Mouse (Mus musculus): ENCODE measurements around the gene Epha8.

Epha8 gene

GRCm38 (mm10) chr4:136956751-136957446 lies at the start of gene Epha8:
Gene Epha8 (minus strand): TSS chr4:136956816.
- no peak for DNase-seq (ENCODE audit: extremely low read depth, insufficient read length, low spot score)

GRCm38 (mm10) chr4:137001825-137002224 lies 45.2 kb upstream of the Epha8 start:
- no peak for DNase-seq (ENCODE audit: extremely low read depth, insufficient read length, low spot score)

GRCm38 (mm10) chr4:137001020-137001419 lies 44.4 kb upstream of the Epha8 start:
- DNase-seq (ENCODE audit: extremely low read depth, insufficient read length, low spot score), result no peak

GRCm38 (mm10) chr4:136998371-136998770 lies 41.8 kb upstream of the Epha8 start:
- DNase-seq (ENCODE audit: extremely low read depth, insufficient read length, low spot score), result no peak

GRCm38 (mm10) chr4:136997723-136998345 lies 41.2 kb upstream of the Epha8 start:
- DNase-seq (ENCODE audit: extremely low read depth, insufficient read length, low spot score), result no peak

GRCm38 (mm10) chr4:136996933-136997332 lies 40.3 kb upstream of the Epha8 start:
- DNase-seq (ENCODE audit: extremely low read depth, insufficient read length, low spot score), result no peak

GRCm38 (mm10) chr4:136995361-136995760 lies 38.7 kb upstream of the Epha8 start:
- no peak for DNase-seq (ENCODE audit: extremely low read depth, insufficient read length, low spot score)

GRCm38 (mm10) chr4:136981993-136982695 lies 25.5 kb upstream of the Epha8 start:
- DNase-seq (ENCODE audit: extremely low read depth, insufficient read length, low spot score), result no peak

- no peak for DNase-seq (ENCODE audit: extremely low read depth, insufficient read length, low spot score)
Observed at GRCm38 (mm10) chr4:136981347-136981746, 24.7 kb upstream of the Epha8 start.

- no peak for DNase-seq (ENCODE audit: extremely low read depth, insufficient read length, low spot score)
Observed at GRCm38 (mm10) chr4:136980921-136981320, 24.3 kb upstream of the Epha8 start.

GRCm38 (mm10) chr4:136977244-136977643 lies 20.6 kb upstream of the Epha8 start:
- DNase-seq (ENCODE audit: extremely low read depth, insufficient read length, low spot score), result no peak

GRCm38 (mm10) chr4:136970939-136971338 lies 14.3 kb upstream of the Epha8 start:
- peak; percentile 39 for DNase-seq (ENCODE audit: extremely low read depth, insufficient read length, low spot score)

- no peak for DNase-seq (ENCODE audit: extremely low read depth, insufficient read length, low spot score)
Observed at GRCm38 (mm10) chr4:136969503-136970276, 13.1 kb upstream of the Epha8 start.

GRCm38 (mm10) chr4:136969096-136969495 lies 12.5 kb upstream of the Epha8 start:
- peak; percentile 29 for DNase-seq (ENCODE audit: extremely low read depth, insufficient read length, low spot score)

GRCm38 (mm10) chr4:136967511-136967910 lies 10.9 kb upstream of the Epha8 start:
- no peak for DNase-seq (ENCODE audit: extremely low read depth, insufficient read length, low spot score)

- no peak for DNase-seq (ENCODE audit: extremely low read depth, insufficient read length, low spot score)
Observed at GRCm38 (mm10) chr4:136966493-136967390, 10.1 kb upstream of the Epha8 start.

- DNase-seq (ENCODE audit: extremely low read depth, insufficient read length, low spot score), result no peak
Observed at GRCm38 (mm10) chr4:136964990-136965421, 8.4 kb upstream of the Epha8 start.

GRCm38 (mm10) chr4:136962447-136962846 lies 5.8 kb upstream of the Epha8 start:
- DNase-seq (ENCODE audit: extremely low read depth, insufficient read length, low spot score), result no peak

- DNase-seq (ENCODE audit: extremely low read depth, insufficient read length, low spot score), result no peak
Observed at GRCm38 (mm10) chr4:136961642-136962285, 5.1 kb upstream of the Epha8 start.
